Mouse (Mus musculus) gastrocnemius, adult 2 months (tissue): ENCODE data around the gene Gm11985. TPM values are rescaled to one million over a fixed set of nuclear protein-coding genes. Genes with fewer than 3 reads are reported as not detected.
A peak's percentile ranks its signal among the peaks of the same experiment; 100 is the strongest.

Experiments
- DNase-seq: peaks from one replicate; pipeline ENCODE4 v3.0.0; 2022
- H3K27ac ChIP-seq: fragments of 200-600 bp; 2 replicates; pipeline ENCODE4 v1.8.1; 2022; ENCODE audit warnings: mild to moderate bottlenecking
- H3K4me3 ChIP-seq: fragments of 200-600 bp; 2 replicates; pipeline ENCODE4 v1.8.1; 2022; ENCODE audit warnings: mild to moderate bottlenecking, moderate library complexity
- CTCF ChIP-seq: fragments of 200-600 bp; IDR thresholded peaks from 2 replicates; pipeline ENCODE4 v1.8.1; 2022; ENCODE audit warnings: antibody characterized with exemption, mild to moderate bottlenecking, moderate library complexity
- intact Hi-C: fragments of 180-260 bp; cut with DNase I; formaldehyde crosslinking; loops from one replicate; pipeline ENCODE4 v1.15.1; 2025
- total RNA-seq, 2 experiments: library from RNA; stranded (reverse); gene quantifications; 2 replicates each; pipeline ENCODE4 v1.2.3; 2021

Gene Gm11985
- total RNA-seq, 2 experiments from 2014 or later = not detected

DNA sequence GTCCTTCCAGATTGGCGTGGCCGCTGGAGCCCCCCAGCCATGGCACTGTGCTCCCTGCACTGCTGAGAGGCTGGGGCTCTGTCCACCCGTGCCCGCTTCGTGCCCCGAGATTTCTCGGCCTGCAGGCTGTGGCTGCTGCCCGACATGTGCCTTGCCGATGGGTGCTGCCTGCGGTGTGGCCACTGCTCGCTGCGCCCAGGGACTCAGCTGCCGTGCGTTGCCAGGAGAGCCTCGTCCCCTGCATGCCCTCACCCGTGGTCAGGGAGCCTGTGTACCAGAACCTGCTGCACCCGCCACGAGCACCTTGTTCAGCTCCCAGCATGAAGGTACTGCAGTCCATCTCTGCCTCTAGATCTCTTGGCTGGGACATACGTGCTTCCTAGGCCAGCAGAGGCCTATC, 9.6 kb upstream of the Gm11985 start:
- DNase-seq = no peak
- Histone ChIP-seq H3K4me3 (no peak overlapping the region), H3K27ac (no peak overlapping the region)
- no peak for TF ChIP-seq CTCF
- intact Hi-C loops = no loop called here

DNA sequence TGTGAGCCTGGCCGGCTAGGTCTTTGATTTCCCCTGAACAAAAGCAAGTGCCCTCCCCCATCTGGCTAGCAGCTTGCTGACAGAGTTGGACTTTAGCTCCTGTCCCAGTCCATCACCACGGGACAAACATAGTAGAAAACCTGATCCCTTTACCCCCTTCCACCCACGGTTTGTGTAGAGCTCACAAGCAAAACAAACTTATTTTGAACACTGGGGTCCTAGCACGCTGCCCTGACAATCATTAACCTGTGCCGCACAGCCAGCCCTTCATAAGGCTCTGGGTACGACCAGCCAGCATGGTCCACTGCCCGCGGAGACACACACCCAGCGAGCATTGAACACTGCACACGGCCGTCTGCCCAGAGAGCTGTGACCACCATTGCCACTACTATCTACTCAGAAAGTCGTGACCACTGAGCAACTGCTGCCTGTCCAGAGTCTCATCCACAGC, 9.1 kb upstream of the Gm11985 start, which contains the start of gene Igfbp1:
Gene Igfbp1, plus strand, starts transcription at position 292 of the 451 bp plus-strand sequence.
- Histone ChIP-seq H3K27ac (no peak within 1 kb of the TSS), H3K4me3 (no peak within 1 kb of the TSS)
- intact Hi-C loops = no loop called here
- DNase-seq = no peak
- no peak for TF ChIP-seq CTCF

DNA sequence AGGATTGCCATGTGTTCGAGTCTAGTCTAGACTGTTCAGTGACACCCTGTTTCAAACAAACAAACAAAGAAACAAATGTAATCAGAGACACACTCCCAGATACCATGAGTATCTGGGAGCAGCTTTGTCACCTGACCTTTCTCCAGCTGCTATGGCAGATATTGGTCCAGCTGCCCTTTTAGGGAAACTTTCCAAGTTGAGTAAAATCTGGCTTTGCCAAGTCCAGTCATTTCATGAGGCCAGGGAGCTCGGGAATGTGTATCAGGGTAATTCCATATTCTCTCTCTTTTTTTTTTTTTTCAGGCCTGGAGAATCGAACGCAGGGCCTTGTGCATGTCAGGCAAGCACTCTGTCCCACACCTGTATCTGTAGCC, 6.9 kb upstream of the Gm11985 start:
- intact Hi-C loops = no loop called here
- TF ChIP-seq CTCF = no peak
- Histone ChIP-seq H3K27ac (no peak overlapping the region), H3K4me3 (no peak overlapping the region)
- DNase-seq = no peak

DNA sequence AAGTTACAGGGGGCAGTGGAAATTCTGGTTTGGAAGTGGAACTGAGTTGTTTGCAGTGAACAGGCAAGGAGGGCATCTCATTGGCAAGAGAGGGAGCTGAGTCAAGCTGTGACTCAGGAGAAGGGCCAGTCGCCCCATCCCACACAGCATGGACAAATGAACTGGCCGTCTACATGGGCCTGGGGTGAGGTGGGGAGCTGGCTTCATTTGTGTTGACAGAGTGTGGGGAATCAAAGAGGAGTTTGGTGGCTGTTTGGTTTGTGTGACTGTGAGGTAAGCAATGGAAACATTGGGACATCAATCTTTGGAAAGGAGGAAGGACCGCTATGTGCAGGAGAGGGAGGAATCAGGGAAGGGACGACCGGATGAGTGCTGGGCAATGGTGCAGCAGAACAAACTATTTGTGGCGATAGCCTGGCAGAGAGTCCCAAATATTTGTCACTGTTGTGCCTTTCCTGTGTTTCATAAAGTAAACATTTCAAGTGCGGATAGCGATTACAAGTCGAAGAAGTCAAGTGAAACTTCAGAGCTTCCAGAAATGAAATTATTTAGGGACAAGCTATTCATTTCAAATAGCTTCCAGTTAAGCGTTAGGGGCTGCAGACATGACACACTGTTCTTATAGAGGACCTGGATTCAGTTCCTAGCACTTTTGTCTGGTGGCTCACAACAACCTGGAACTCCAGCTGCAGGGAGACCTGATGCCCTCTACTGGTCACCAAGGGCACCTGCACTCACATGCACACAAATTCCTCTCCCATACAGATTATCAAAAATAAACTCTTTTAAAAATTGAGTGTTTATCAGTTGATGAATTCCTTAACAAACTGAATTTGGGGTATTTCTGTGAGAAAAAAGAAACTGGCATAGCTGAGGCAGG, 6.3 kb upstream of the Gm11985 start:
- H3K4me3 ChIP-seq = no peak overlapping the region
- peak; percentile 11; the same call in 1 of the 2 replicates for TF ChIP-seq CTCF
- no peak for DNase-seq
- no peak overlapping the region for H3K27ac ChIP-seq
- intact Hi-C loops = no loop called here

GRCm38 (mm10) chr11:7193134-7193533, 4.8 kb upstream of the Gm11985 start:
- no peak for DNase-seq
- TF ChIP-seq CTCF = no peak
- H3K27ac ChIP-seq = no peak overlapping the region
- no peak overlapping the region for H3K4me3 ChIP-seq
- intact Hi-C loops = no loop called here

DNA sequence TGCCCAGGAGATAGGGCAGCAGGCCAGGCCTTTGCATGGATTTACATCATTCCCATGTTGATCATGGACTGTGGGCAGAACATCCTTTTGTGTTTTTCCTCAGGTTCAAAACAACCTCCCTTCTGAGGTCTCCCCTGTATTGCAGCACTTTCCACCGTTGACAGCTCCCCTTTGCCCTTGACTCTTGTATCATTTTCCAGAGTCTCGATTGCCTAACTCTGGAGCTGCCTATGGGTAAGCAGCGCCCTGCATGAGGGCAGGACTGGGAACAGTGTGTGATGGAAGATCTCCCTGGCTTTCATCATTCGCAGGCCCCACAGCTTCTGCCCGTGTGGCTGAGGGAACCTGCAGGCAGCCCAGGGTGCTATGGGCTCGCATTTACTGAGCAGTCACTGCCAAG, 4.3 kb upstream of the Gm11985 start:
- no peak for DNase-seq
- TF ChIP-seq CTCF = no peak
- intact Hi-C loops = no loop called here

GRCm38 (mm10) chr11:7187472-7187871, 897 bp downstream of the Gm11985 start:
- Histone ChIP-seq H3K27ac (no peak overlapping the region), H3K4me3 (no peak overlapping the region)
- DNase-seq = no peak
- TF ChIP-seq CTCF = no peak
- intact Hi-C loops = no loop called here

More for the DNA sequence above, 4.3 kb upstream of the Gm11985 start:
- Histone ChIP-seq H3K27ac (no peak overlapping the region), H3K4me3 (no peak overlapping the region)

DNA sequence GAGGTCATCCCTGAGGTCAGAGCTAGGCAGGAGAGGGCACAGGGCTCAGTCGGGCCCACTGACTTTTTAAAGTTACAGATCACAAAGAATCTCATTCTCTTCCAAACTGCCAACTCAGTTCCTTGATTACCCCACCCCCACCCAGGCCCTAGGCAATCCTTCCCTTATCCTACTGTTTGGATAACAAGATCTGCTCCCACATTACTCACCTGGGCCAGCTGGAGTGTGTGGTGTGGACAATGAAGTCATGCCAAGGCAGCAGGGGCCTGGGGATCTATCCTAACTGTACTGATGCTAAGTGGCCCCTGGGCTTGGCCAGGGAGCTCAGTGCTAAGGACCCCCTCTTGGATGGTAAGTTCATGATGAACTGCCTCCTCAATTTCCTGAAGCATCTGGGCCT, 3.9 kb downstream of the Gm11985 start:
- Histone ChIP-seq H3K27ac (no peak overlapping the region), H3K4me3 (no peak overlapping the region)
- intact Hi-C loops = no loop called here
- DNase-seq = no peak
- TF ChIP-seq CTCF = no peak

DNA sequence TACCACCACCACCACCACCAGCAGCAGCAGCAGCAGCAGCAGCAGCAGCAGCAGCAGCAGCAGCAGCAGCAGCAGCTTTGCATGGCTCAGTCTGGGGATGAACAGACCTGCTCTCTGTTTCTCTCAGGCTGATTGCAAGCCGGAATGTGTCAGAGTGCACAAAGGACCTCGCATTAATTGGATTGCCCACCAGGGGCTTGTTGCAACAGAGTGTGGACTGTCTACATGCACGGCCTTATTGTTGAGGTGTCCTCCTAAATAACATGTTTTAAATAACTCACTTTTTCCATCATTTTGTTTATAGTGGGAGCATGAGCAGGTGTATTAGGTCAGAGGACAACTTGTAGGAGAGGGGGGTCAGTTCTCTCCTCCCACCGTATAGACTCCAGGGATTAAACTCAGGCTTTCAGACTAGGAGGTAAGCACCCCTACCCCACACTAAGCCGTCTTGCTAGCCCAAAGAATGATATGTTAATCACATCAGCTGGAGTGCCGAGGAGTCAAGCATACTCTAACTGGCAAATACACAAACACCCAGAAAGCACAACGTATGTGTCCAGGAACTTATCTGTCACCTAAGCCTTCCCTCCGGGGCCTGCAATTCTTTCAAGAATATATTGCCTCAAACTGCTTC, 5.8 kb downstream of the Gm11985 start:
- no peak overlapping the region for H3K4me3 ChIP-seq
- DNase-seq = no peak
- intact Hi-C loops = no loop called here
- TF ChIP-seq CTCF = no peak
- H3K27ac ChIP-seq = no peak overlapping the region

DNA sequence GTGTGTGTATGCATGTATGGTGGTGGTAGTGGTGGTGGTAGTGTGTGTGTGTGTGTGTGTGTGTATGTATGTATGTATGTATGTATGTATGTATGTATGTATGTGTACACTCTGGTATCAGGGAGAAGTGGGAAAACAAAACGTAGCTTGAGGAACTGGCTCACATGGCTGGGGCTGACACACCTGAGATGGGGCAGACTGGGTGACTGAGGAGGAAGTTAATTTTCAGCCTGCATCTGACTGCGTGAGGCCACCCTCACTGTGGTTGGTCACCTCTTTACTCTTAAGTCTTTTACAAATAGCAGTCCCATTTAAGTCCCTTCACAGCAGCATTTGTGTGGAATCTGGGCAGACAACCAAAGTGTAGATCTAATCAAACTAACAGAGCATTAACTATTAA, 9.1 kb downstream of the Gm11985 start:
- intact Hi-C loops = no loop called here
- no peak for DNase-seq
- no peak overlapping the region for H3K4me3 ChIP-seq
- no peak overlapping the region for H3K27ac ChIP-seq
- no peak for TF ChIP-seq CTCF

GRCm38 (mm10) chr11:7178724-7179123, 9.6 kb downstream of the Gm11985 start:
- no peak for DNase-seq

GRCm38 (mm10) chr11:7173664-7174063, 14.7 kb downstream of the Gm11985 start:
- no peak overlapping the region for H3K4me3 ChIP-seq
- no peak for TF ChIP-seq CTCF

More at GRCm38 (mm10) chr11:7178724-7179123, 9.6 kb downstream of the Gm11985 start:
- TF ChIP-seq CTCF = no peak
- no peak overlapping the region for H3K4me3 ChIP-seq
- intact Hi-C loops = no loop called here
- H3K27ac ChIP-seq = no peak overlapping the region

DNA sequence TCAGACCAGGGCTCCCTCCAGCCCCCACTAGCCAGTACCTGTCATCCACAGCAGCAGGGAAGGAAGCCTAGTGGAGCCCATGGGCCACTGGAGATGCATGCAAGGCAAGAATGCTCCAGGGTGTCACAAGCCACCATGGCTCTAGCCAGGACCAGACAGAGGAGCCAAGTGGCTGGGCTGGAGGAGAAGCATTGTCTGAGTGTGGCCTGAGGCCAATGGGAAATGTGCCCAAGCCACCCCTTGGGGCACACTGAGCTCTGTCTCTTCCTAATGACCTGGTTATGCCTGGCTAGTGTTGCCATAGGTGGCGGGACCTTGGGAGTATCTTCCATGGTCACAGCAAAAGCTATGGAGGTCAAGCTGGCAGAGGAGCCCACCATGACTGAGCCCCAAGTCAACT, 18.7 kb downstream of the Gm11985 start:
- intact Hi-C loops = no loop called here
- no peak for DNase-seq
- TF ChIP-seq CTCF = no peak
- Histone ChIP-seq H3K4me3 (no peak overlapping the region), H3K27ac (no peak overlapping the region)

More at GRCm38 (mm10) chr11:7173664-7174063, 14.7 kb downstream of the Gm11985 start:
- H3K27ac ChIP-seq = no peak overlapping the region
- DNase-seq = no peak
- intact Hi-C loops = no loop called here
